Mouse (Mus musculus): ENCODE data around the gene Yipf3. TPM values are rescaled to one million over a fixed set of nuclear protein-coding genes. Genes with fewer than 3 reads are reported as not detected.

Yipf3 gene
- 100 to 1,000 TPM; 176 to 184 TPM for polyA plus RNA-seq (2017; shearing (Covaris generic))

DNA sequence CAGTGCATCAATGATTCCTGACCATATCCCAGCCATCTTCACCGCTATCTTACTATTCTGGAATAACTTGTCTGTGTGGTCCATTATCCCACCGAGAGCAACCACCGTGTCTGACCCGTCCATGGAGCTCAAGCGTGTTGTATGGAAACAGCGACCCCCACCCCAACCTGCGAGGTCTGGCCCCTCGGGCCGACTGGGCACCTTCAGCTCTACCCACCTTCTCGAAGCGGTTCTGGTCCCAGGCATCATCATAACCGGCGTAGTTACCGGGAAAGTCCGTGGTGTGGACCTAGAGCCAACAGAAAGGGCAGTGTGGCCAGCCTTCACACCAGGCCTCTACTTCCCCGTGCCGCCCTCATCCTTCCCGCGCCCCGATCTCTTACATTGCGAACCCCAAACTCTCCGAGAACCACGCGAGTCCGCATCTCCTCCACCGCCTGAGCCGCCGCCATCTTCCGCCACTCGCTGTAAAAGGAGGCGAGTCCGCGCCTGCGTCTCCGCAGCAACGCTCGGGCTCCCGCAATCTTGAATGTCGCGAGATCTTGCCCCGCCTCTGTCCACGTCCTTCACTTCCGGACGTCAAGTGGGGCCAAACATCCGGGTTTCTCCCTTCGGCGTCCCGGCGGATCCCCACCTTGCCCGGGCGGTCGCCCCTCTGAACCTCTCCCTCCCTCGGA lies at the start of gene Yipf3, which contains the start of gene Polr1c:
Gene Yipf3 (plus strand): TSS at position 569 of the 677 bp plus-strand sequence.
Gene Polr1c (minus strand): TSS at position 543 of the 677 bp plus-strand sequence.

GRCm38 (mm10) chr17:46202421-46203071 lies 45.3 kb upstream of the Yipf3 start, which contains the start of the genes Polh and Xpo5:
Polh (minus strand) TSS chr17:46202645.
Xpo5 (plus strand) TSS chr17:46202782.

DNA sequence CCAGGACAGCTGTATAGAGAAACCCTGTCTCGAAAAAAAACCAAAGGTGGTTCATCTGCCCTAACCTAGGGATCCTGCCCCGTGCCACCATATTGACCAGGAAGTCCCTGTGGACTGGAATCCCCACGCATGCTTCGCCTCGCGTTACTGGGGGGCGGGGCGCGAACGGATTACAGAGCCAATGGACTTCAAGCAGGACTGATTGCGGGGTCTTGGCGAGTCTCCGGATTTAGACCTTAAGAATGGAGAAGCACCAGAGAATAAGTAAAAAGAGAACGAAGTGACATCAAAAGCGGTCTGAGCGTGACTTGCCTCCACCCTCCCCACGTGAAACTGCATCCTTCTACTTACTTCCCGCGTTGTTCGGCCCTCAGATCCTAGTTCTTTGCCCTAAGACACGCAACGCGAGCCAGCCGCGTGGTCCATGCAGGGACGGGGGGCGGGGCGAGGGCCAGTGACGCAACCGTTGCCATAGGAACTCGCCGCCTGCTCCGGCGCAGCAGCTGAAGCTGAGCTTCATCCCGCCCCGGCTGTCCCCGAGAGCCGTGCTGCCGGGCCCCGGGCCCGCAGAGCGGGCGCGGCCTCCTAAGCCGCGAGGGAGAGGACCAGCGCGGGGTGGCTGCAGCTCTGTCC lies 5.7 kb downstream of the Yipf3 start, which contains the start of gene Lrrc73:
Gene Lrrc73 (plus strand): TSS at position 80 of the 633 bp plus-strand sequence.

GRCm38 (mm10) chr17:46282483-46283123 lies 34.7 kb downstream of the Yipf3 start, which contains the start of gene Tjap1:
Tjap1 (minus strand) TSS chr17:46283026.

GRCm38 (mm10) chr17:46297364-46298219 lies 49.7 kb downstream of the Yipf3 start, which contains the start of gene Dlk2:
Dlk2 (plus strand) TSS chr17:46297421.

Other genes starting within 250 kb of the Yipf3 start
- 1 to 10 TPM in 1 of 2 experiments, under 1 TPM in 1; 0.82 to 1.2 TPM for gene Vegfa, start 215.7 kb upstream of the Yipf3 start, polyA plus RNA-seq (2017; shearing (Covaris generic))
- gene Mrps18a, start 137.1 kb upstream of the Yipf3 start, polyA plus RNA-seq (2017; shearing (Covaris generic)) = 10 to 100 TPM; 83.5 to 86.5 TPM
- 1 to 10 TPM in 1 of 2 experiments, under 1 TPM in 1; 0.71 to 2.6 TPM for gene Rsph9, start 103.9 kb upstream of the Yipf3 start, polyA plus RNA-seq (2017; shearing (Covaris generic))
- gene Mad2l1bp, start 94.5 kb upstream of the Yipf3 start, polyA plus RNA-seq (2017; shearing (Covaris generic)) = 10 to 100 TPM; 45.6 to 51.9 TPM
- gene Gtpbp2, start 87.0 kb upstream of the Yipf3 start, polyA plus RNA-seq (2017; shearing (Covaris generic)) = 10 to 100 TPM; 77.7 to 89.2 TPM
- gene Polh, start 45.4 kb upstream of the Yipf3 start, polyA plus RNA-seq (2017; shearing (Covaris generic)) = 1 to 10 TPM; 5.8 to 8.4 TPM
- 10 to 100 TPM; 31.6 to 39.5 TPM for gene Xpo5, start 45.3 kb upstream of the Yipf3 start, polyA plus RNA-seq (2017; shearing (Covaris generic))
- gene Polr1c, start within 50 bp of the Yipf3 start, polyA plus RNA-seq (2017; shearing (Covaris generic)) = 10 to 100 TPM; 53.2 to 61.9 TPM
- gene Lrrc73, start 5.5 kb downstream of the Yipf3 start, polyA plus RNA-seq (2017; shearing (Covaris generic)) = under 1 TPM; 0.31 to 0.43 TPM
- 10 to 100 TPM; 25.5 to 28.7 TPM for gene Tjap1, start 34.9 kb downstream of the Yipf3 start, polyA plus RNA-seq (2017; shearing (Covaris generic))
- not detected for gene Dlk2, start 49.3 kb downstream of the Yipf3 start, polyA plus RNA-seq (2017; shearing (Covaris generic))
- gene Abcc10, start 80.3 kb downstream of the Yipf3 start, polyA plus RNA-seq (2017; shearing (Covaris generic)) = 1 to 10 TPM; 6.8 to 7.1 TPM
- gene Zfp318, start 135.7 kb downstream of the Yipf3 start, polyA plus RNA-seq (2017; shearing (Covaris generic)) = 1 to 10 TPM; 5.6 to 8.7 TPM
- gene Crip3, start 180.8 kb downstream of the Yipf3 start, polyA plus RNA-seq (2017; shearing (Covaris generic)) = under 1 TPM in 1 of 2 experiments, not detected in 1; 0.33 TPM
- gene Slc22a7, start 190.4 kb downstream of the Yipf3 start, polyA plus RNA-seq (2017; shearing (Covaris generic)) = under 1 TPM in 1 of 2 experiments, not detected in 1; 0.11 TPM
- gene Ttbk1, start 239.6 kb downstream of the Yipf3 start, polyA plus RNA-seq (2017; shearing (Covaris generic)) = 1 to 10 TPM; 1.1 to 1.6 TPM
- 1 to 10 TPM in 1 of 2 experiments, under 1 TPM in 1; 0.55 to 4.5 TPM for gene Dnph1, start 248.6 kb downstream of the Yipf3 start, polyA plus RNA-seq (2017; shearing (Covaris generic))